In the genomic region with DNA sequence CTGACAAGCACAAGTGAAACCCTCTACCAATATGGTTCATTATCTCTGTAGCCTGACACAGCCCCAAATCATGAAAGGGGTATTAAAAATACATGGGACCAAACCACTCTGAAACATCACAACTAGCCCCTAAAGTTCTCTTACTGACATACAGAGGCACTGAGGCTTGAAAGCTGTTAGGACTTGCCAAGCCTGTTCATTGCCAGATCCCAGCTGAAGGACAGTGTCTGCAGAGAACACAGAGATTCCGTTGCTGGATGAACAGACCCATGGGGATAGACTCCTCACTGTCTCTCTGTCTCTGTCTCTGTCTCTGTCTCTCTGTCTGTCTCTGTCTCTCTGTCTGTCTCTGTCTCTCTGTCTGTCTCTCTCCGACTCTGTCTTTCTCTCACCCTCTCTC, we compare ENCODE assay signal across 24 mouse cellular contexts.
DNase-seq lines count a peak whose midpoint lies in the region; ATAC-seq and TF ChIP-seq lines count a peak whose summit lies in the region.
"Had no signal": no experiment of that assay in that cellular context is flagged by ENCODE, and none has a peak within 500 bp of the region (broad histone marks: within the 10 kb centered on the region; RNA-seq: fewer than 3 reads in every experiment).

No protein-coding gene starts in this region.

- DNase-seq in forebrain, postnatal 0 days, result no peak
- peak; percentile 10 for DNase-seq in midbrain, postnatal 0 days (ENCODE audit: low spot score)
- DNase-seq in midbrain, embryonic 14.5 days, result no peak
- DNase-seq: adrenal gland, postnatal 10 days; adrenal gland, postnatal 36 days; B cell, adult 2 months; cerebellum, adult 11 months; cerebellum, adult 2 months; cerebellum, adult 9-11 months; gastrocnemius, postnatal 25 days; heart, adult 18-20 months; heart, postnatal 10 days; heart, postnatal 36 days; kidney, adult 2 months had no signal

- no peak overlapping the region for H3K27ac ChIP-seq in forebrain, embryonic 13.5 days
- no peak overlapping the region for H3K27ac ChIP-seq in forebrain, postnatal 0 days (ENCODE audit: low read depth, low read length)
- H3K27ac ChIP-seq in forebrain, embryonic 16.5 days (ENCODE audit: low read length), result no peak overlapping the region
- no peak overlapping the region for H3K27ac ChIP-seq in forebrain, embryonic 12.5 days
- no peak overlapping the region for H3K27ac ChIP-seq in midbrain, postnatal 0 days (ENCODE audit: low read depth, low read length)
- no peak overlapping the region for H3K27ac ChIP-seq in midbrain, embryonic 14.5 days (replicated peaks; ENCODE audit: low read depth, low read length)
- H3K27ac ChIP-seq: heart, embryonic 15.5 days; hindbrain, embryonic 10.5 days; hindbrain, embryonic 13.5 days had no signal

- H3K4me2 ChIP-seq in forebrain, embryonic 13.5 days, result no peak overlapping the region
- no peak overlapping the region for H3K4me2 ChIP-seq in forebrain, postnatal 0 days (ENCODE audit: low read depth)
- H3K4me2 ChIP-seq in forebrain, embryonic 16.5 days (ENCODE audit: low read length), result no peak overlapping the region
- no peak overlapping the region for H3K4me2 ChIP-seq in forebrain, embryonic 12.5 days
- no peak overlapping the region for H3K4me2 ChIP-seq in midbrain, postnatal 0 days (ENCODE audit: low read depth, low read length, poor library complexity, severe bottlenecking)
- H3K4me2 ChIP-seq in midbrain, embryonic 14.5 days (ENCODE audit: low read length), result no peak overlapping the region
- H3K4me2 ChIP-seq: heart, embryonic 12.5 days; heart, embryonic 15.5 days; hindbrain, embryonic 13.5 days had no signal

- 48% methylated on average over 2 of the region's 2 CpGs for WGBS in forebrain, embryonic 13.5 days
- 44% methylated on average over 2 of the region's 2 CpGs for WGBS in forebrain, postnatal 0 days
- WGBS in forebrain, embryonic 16.5 days, result 63% methylated on average over 2 of the region's 2 CpGs
- 57% methylated on average over 2 of the region's 2 CpGs for WGBS in forebrain, embryonic 12.5 days
- 78% methylated on average over 2 of the region's 2 CpGs for WGBS in midbrain, postnatal 0 days
- WGBS in midbrain, embryonic 14.5 days, result 86% methylated on average over 2 of the region's 2 CpGs

- no peak overlapping the region for H3K4me3 ChIP-seq in forebrain, embryonic 13.5 days
- H3K4me3 ChIP-seq in forebrain, postnatal 0 days (ENCODE audit: low read depth, low read length), result no peak overlapping the region
- no peak overlapping the region for H3K4me3 ChIP-seq in forebrain, embryonic 16.5 days (replicated peaks; ENCODE audit: low read length)
- H3K4me3 ChIP-seq in forebrain, embryonic 12.5 days (replicated peaks), result no peak overlapping the region
- H3K4me3 ChIP-seq in midbrain, postnatal 0 days (ENCODE audit: low read depth, low read length), result no peak overlapping the region
- no peak overlapping the region for H3K4me3 ChIP-seq in midbrain, embryonic 14.5 days (replicated peaks; ENCODE audit: low read depth, low read length)
- H3K4me3 ChIP-seq: heart, embryonic 12.5 days; heart, embryonic 15.5 days; hindbrain, embryonic 10.5 days; hindbrain, embryonic 13.5 days had no signal

- H3K9me3 ChIP-seq in forebrain, embryonic 13.5 days (replicated peaks), result no peaks in the 10 kb centered on the region
- no peaks in the 10 kb centered on the region for H3K9me3 ChIP-seq in forebrain, postnatal 0 days (ENCODE audit: low read length)
- no peaks in the 10 kb centered on the region for H3K9me3 ChIP-seq in forebrain, embryonic 16.5 days (ENCODE audit: control insufficient read depth, low read length)
- no peaks in the 10 kb centered on the region for H3K9me3 ChIP-seq in forebrain, embryonic 12.5 days
- H3K9me3 ChIP-seq in midbrain, postnatal 0 days (ENCODE audit: low read length), result no peaks in the 10 kb centered on the region
- no peaks in the 10 kb centered on the region for H3K9me3 ChIP-seq in midbrain, embryonic 14.5 days (ENCODE audit: control insufficient read depth, low read length)
- H3K9me3 ChIP-seq: G1E; heart, embryonic 12.5 days; heart, embryonic 15.5 days; hindbrain, embryonic 10.5 days; hindbrain, embryonic 13.5 days had no signal

- H3K27me3 ChIP-seq in forebrain, embryonic 13.5 days, result no peaks in the 10 kb centered on the region
- no peaks in the 10 kb centered on the region for H3K27me3 ChIP-seq in forebrain, postnatal 0 days (ENCODE audit: insufficient read depth, low read length)
- no peaks in the 10 kb centered on the region for H3K27me3 ChIP-seq in forebrain, embryonic 16.5 days (replicated peaks; ENCODE audit: control insufficient read depth, insufficient read depth, low read length)
- H3K27me3 ChIP-seq in forebrain, embryonic 12.5 days, result no peaks in the 10 kb centered on the region
- no peaks in the 10 kb centered on the region for H3K27me3 ChIP-seq in midbrain, postnatal 0 days (ENCODE audit: insufficient read depth, low read length)
- no peaks in the 10 kb centered on the region for H3K27me3 ChIP-seq in midbrain, embryonic 14.5 days (ENCODE audit: control insufficient read depth, insufficient read depth, low read length)
- H3K27me3 ChIP-seq: heart, embryonic 12.5 days; heart, embryonic 15.5 days; hindbrain, embryonic 13.5 days; Patski had no signal

- no peaks in the 10 kb centered on the region for H3K4me1 ChIP-seq in forebrain, embryonic 13.5 days
- no peaks in the 10 kb centered on the region for H3K4me1 ChIP-seq in forebrain, postnatal 0 days (ENCODE audit: insufficient read depth)
- H3K4me1 ChIP-seq in forebrain, embryonic 16.5 days (replicated peaks; ENCODE audit: control insufficient read depth, insufficient read depth, low read length), result no peaks in the 10 kb centered on the region
- H3K4me1 ChIP-seq in forebrain, embryonic 12.5 days, result no peaks in the 10 kb centered on the region
- no peaks in the 10 kb centered on the region for H3K4me1 ChIP-seq in midbrain, postnatal 0 days (ENCODE audit: insufficient read depth, low read length)
- H3K4me1 ChIP-seq in midbrain, embryonic 14.5 days (ENCODE audit: control insufficient read depth, insufficient read depth, low read length), result no peaks in the 10 kb centered on the region
- H3K4me1 ChIP-seq: hindbrain, embryonic 13.5 days had no signal

- no peaks in the 10 kb centered on the region for H3K36me3 ChIP-seq in forebrain, embryonic 13.5 days (ENCODE audit: poor library complexity, severe bottlenecking)
- H3K36me3 ChIP-seq in forebrain, postnatal 0 days (ENCODE audit: insufficient read depth), result no peaks in the 10 kb centered on the region
- H3K36me3 ChIP-seq in forebrain, embryonic 16.5 days (ENCODE audit: control insufficient read depth, insufficient read depth), result no peaks in the 10 kb centered on the region
- H3K36me3 ChIP-seq in forebrain, embryonic 12.5 days (replicated peaks), result no peaks in the 10 kb centered on the region
- no peaks in the 10 kb centered on the region for H3K36me3 ChIP-seq in midbrain, postnatal 0 days (ENCODE audit: insufficient read depth, low read length)
- H3K36me3 ChIP-seq in midbrain, embryonic 14.5 days (ENCODE audit: control insufficient read depth, insufficient read depth, low read length), result no peaks in the 10 kb centered on the region
- H3K36me3 ChIP-seq: G1E; heart, embryonic 12.5 days; heart, embryonic 15.5 days; hindbrain, embryonic 10.5 days; hindbrain, embryonic 13.5 days had no signal

- H3K9ac ChIP-seq in forebrain, embryonic 13.5 days, result no peak overlapping the region
- H3K9ac ChIP-seq in forebrain, postnatal 0 days, result no peak overlapping the region
- H3K9ac ChIP-seq in forebrain, embryonic 16.5 days (replicated peaks; ENCODE audit: low read depth, low read length), result no peak overlapping the region
- no peak overlapping the region for H3K9ac ChIP-seq in forebrain, embryonic 12.5 days
- no peak overlapping the region for H3K9ac ChIP-seq in midbrain, postnatal 0 days (replicated peaks; ENCODE audit: low read length, poor library complexity, severe bottlenecking)
- no peak overlapping the region for H3K9ac ChIP-seq in midbrain, embryonic 14.5 days (replicated peaks; ENCODE audit: low read length)
- H3K9ac ChIP-seq: heart, embryonic 12.5 days; heart, embryonic 15.5 days; hindbrain, embryonic 13.5 days had no signal

- TF ChIP-seq CTCF in forebrain, postnatal 0 days (IDR thresholded peaks at IDR 0.05; ENCODE audit: low read depth), result no peak
- TF ChIP-seq CTCF in midbrain, postnatal 0 days (IDR thresholded peaks at IDR 0.05), result no peak

- ATAC-seq in forebrain, embryonic 13.5 days, result peak; percentile 60
- ATAC-seq in forebrain, postnatal 0 days, result no peak
- 0 out of 2 replicates have a peak, but pooled peaks have one; percentile 47 for ATAC-seq in forebrain, embryonic 16.5 days
- ATAC-seq in forebrain, embryonic 12.5 days (ENCODE audit: low FRiP score), result no peak
- no peak for ATAC-seq in midbrain, postnatal 0 days (ENCODE audit: low FRiP score)
- no peak for ATAC-seq in midbrain, embryonic 14.5 days (ENCODE audit: low FRiP score, low TSS enrichment)
- ATAC-seq: intestine, postnatal 0 days; Patski had no signal

Comparison
In these comparisons a context has a peak if more than half of its experiments do, and no peak if none do; other contexts are left out.
1. ATAC-seq: peak in forebrain, embryonic 13.5 days (single experiment) and forebrain, embryonic 16.5 days (single experiment); none in forebrain, postnatal 0 days (single experiment), forebrain, embryonic 12.5 days (single experiment), midbrain, postnatal 0 days (single experiment) and midbrain, embryonic 14.5 days (single experiment).